Mouse (Mus musculus): ENCODE data around the gene Rsph6a.
A peak's percentile ranks its signal among the peaks of the same experiment; 100 is the strongest.

Gene Rsph6a

GRCm38 (mm10) chr7:19054047-19054776, at the start of gene Rsph6a:
Gene Rsph6a (plus strand): TSS chr7:19054690.
- DNase-seq (ENCODE audit: low spot score), result no peak

GRCm38 (mm10) chr7:19005417-19006121, 48.9 kb upstream of the Rsph6a start:
- DNase-seq (ENCODE audit: low spot score), result no peak

- DNase-seq (ENCODE audit: low spot score), result peak; percentile 75
Measured at GRCm38 (mm10) chr7:19006476-19006875, 48.0 kb upstream of the Rsph6a start.

- DNase-seq (ENCODE audit: low spot score), result no peak
Measured at GRCm38 (mm10) chr7:19007026-19007977, 47.2 kb upstream of the Rsph6a start.

- no peak for DNase-seq (ENCODE audit: low spot score)
Measured at GRCm38 (mm10) chr7:19010581-19010980, 43.9 kb upstream of the Rsph6a start.

DNA sequence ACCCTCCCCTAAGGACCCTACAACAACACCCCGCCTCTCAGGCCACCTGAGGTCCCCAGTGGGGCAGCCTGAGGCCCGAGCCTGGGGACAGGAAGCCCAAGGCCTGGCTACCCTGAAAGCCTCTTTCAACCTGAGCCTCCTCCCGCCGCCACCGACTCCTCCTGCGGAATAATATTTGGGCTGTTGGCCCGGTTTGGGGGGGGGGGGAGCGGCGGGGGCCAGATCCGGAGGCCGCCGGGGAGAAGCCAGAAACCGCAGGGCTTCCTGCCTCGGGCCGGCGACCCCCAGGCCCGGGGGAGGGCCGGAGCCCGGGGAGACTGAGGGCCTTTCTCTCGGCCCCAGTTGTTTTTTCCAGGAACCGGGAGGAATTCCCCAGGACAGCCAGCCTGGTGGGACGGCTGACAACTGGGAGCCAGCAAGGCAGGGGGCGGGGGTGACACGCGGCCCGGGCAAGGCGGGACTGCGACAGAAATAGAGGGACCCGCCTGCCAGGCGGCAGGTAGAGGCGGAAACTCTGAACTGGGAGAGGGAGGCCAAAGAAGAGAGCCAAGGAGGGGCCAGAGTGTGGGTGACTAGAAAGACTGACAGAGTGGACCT, 42.4 kb upstream of the Rsph6a start:
- DNase-seq (ENCODE audit: low spot score), result no peak

- no peak for DNase-seq (ENCODE audit: low spot score)
Measured at GRCm38 (mm10) chr7:19012882-19013281, 41.6 kb upstream of the Rsph6a start.

DNA sequence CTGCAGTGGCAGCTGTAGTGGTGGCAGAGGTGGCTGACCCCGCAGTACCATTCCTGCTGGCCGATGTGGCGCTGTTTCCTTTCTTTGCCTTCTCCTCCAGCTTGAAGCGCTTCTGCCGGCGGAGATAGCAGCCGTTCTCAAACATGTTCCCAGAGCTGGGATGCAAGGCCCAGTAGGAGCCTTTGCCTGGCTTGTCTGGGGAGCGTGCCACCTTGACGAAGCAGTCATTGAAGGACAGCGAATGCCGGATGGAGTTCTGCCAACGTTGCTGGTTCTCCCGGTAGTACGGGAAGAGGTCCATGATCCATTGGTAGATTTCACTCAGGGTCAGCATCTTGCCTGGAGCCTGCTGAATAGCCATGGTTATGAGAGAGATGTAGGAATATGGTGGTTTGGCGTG, 40.0 kb upstream of the Rsph6a start:
- DNase-seq (ENCODE audit: low spot score), result no peak

- no peak for DNase-seq (ENCODE audit: low spot score)
Measured at GRCm38 (mm10) chr7:19016042-19016441, 38.4 kb upstream of the Rsph6a start.

- no peak for DNase-seq (ENCODE audit: low spot score)
Measured at GRCm38 (mm10) chr7:19017909-19018308, 36.6 kb upstream of the Rsph6a start.

- DNase-seq (ENCODE audit: low spot score), result no peak
Measured at GRCm38 (mm10) chr7:19021048-19021447, 33.4 kb upstream of the Rsph6a start.

DNA sequence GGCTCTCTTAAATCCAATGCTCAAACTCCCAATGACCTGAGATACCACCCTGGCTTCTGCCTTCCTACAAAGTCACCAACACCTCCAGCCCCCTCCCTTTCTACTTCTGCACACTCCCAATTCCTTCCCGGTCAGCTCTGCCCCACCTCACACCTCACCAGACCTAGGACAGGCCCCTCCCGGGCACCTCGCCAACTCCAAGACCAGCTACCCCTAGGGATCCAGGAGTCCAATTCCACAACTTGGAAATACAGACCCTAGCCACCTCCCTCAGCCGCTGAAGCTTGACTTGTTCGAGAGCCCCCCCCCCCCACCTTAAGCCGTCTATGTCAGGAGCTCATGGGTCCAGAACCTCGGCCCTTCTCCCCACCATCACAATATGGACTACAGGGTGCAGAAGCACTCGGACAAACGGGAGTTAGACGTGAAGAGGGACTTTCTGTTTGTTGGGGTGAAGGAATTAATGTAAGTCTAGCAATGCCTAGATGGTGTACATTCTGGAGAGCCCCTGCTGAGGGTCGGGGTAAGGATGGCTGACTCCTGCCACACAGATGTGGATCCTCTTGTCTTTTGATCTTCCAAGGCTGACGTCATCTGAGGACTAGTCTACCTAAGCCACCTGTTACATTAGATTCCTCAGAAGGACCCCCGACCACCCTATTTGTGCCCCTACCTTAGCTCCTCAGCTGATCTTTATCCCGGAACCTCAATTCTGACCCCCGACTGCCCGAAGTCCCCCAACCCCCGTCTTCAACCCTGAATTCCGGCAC, 32.1 kb upstream of the Rsph6a start:
- DNase-seq (ENCODE audit: low spot score), result no peak

DNA sequence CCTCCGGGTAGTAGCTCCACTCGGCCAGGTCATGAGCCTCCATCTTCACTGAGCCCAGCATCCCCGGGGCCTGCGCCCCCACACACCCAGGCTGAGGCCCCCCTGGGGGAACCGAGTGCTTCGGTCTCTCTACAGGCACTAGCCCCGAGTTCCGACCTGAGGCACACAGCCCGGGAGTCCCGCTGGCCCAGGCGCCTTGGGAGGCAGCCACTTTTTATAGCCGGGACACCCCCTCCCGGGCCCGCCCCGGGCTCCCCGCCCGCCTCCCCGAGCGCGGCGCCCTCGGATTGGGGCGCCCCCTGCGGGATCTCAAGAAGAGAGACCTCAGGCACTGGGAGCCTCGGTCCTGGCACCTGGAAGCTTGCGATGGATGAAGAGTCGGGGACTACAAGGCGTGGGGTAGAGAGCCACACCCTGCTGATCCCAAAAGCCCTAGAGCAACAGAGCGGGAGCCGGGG, 31.1 kb upstream of the Rsph6a start, which contains the start of gene Foxa3:
TSS of gene Foxa3 (minus strand) at position 182 of the 458 bp plus-strand sequence.
- peak; percentile 41 for DNase-seq (ENCODE audit: low spot score)

DNA sequence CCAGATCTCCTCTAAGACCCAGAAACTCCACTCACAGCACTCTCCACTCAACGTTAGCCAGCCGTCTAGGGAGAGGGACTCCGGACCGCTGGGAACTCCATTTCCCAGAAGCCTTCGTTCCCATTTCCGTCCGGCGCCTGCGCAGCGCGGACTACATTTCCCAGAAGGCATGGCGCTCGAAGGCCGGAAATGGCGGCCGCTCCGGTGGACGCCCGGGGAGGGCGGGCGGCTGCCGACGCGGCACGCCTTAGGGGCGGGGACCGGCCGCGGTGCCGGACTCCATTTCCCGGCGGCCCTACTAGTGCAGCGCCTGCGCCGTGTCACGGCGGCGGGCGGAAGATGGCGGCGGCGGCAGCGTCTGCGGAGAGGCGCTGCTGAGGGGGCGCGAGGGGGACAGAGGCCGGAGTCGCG, 30.4 kb upstream of the Rsph6a start, which contains the start of gene Sympk:
TSS of gene Sympk (plus strand) at position 282 of the 411 bp plus-strand sequence.
- peak; percentile 97 for DNase-seq (ENCODE audit: low spot score)

DNA sequence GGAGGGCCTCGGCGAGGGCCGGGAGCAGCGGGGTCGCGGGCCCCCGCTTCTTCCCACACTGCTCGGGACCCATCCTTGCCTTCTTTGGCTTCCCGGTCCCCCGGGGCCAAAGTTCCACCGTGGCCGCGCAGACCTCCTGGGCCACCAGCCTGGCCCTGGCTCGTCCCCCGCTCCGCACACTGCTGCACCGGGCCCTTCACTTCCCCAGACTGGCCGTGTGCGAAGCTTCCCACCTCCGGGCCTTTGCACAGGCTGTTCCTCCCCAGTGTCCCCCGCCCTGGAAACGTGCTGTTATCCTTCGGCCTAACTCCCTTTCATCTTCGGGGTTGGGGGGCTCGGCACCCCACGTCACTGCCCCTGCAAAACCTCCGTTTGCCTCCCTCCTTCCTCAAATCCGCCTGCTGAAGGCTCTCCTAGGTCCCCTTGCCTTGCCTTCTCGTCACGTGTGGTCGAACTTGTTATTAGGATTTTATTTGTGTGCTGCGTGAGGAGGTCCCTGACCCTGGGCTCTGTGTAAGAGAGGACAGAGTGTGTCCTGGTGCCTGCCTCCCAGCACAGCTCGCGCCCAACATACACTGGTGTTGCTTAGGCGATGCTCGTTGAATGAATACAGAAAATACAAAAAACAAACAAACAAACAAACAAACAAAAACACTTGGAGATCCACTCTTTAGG, 29.8 kb upstream of the Rsph6a start:
- DNase-seq (ENCODE audit: low spot score), result peak; percentile 26

DNA sequence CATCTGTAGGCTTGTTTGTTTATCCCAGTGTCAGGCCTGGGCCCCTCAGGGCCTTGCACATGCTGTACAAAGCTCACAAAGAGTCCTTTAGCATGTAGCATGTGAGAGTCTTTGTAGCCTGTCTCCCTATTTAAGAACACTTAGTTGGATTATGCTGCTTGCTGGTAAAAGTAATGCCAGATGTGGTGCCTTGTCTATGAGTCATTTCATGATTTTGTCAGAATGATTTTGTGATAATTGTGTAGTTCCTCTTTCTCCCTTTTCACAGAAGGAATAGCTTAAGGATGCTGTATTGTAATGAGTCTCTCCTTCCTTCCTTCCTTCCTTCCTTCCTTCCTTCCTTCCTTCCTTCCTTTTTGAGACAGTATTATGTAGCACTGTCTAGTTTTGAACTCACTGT, 26.4 kb upstream of the Rsph6a start:
- no peak for DNase-seq (ENCODE audit: low spot score)

DNA sequence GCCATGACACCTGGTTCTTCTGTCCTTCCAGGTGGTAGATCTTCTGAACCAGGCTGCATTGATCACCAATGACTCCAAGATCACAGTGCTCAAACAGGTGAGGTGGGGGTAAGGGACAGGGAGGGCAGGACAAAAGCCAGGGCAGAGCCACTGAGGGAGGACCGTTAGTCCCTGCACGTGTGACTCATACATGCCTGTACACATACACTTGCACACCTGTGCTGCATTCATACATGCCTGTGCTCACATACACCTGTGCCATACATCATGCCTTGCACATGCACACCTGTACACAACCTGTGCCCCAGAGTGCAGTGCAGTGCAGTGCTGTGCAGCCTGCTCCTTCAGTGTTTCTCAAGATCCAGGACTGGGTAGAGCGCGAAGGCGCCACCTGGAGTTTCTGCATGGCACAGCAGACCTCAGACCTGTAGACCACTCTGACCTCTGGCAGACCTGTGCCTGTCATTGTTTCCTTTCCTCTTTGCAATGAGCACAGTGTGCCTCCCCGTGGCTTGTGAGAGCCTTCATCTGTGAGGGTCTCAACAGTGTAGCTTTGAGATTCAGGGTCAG, 25.3 kb upstream of the Rsph6a start:
- DNase-seq (ENCODE audit: low spot score), result peak; percentile 60

DNA sequence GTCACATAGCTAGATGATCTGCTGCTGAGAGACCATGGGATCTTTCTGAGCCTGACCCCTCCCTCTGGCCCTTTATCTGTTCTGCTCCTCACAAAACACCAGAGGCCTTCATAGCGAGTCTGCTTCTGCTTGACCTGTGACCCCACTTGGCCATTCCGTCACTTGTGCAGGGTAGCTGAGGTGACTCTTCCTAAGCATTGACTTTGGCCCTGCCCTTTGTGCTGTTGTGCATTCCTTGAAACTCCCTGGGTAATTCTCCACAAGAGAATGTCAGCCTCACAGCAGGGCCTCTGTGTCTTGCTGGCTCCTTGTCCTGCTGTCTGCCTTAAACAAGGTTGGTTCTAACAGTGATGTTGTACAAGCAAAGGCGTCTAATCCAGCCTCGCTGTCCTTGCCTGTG, 22.8 kb upstream of the Rsph6a start:
- no peak for DNase-seq (ENCODE audit: low spot score)

DNA sequence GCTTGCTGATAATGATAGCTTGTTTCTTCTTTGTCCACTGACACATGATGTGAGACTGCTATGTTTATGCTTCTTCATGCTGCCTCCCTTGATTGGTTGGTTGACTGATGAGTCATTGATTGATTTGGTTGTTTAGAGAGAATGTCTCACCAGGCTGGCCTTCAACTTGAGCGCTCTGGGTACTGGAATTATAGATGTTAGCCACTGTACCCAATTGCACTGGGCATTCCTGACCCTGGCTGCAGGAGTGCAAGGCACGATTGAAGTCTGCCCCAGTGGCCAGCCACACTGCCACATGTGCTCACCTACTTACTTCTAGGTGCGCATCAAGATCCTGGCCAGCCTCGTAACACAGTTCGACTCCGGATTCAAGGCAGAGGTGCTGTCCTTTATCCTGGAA, 9.9 kb upstream of the Rsph6a start:
- DNase-seq (ENCODE audit: low spot score), result no peak

Measured in T-cell, adult 2 months (primary cell).